Mouse (Mus musculus) midbrain, embryonic 10.5 days (tissue): Measurements from ENCODE around the gene Sh3gl3. TPM values are rescaled to one million over a fixed set of nuclear protein-coding genes. Genes with fewer than 3 reads are reported as not detected.

ENCODE experiments used
- polyA plus RNA-seq: library from polyadenylated mRNA; unstranded; fragments of >200 nt; fragmentation: Nextera tagmentation; extraction: Ambion mirVana; gene quantifications from 2 replicates; pipeline ENCODE4 v1.2.1, GENCODE M21; 2016

The Sh3gl3 gene
- polyA plus RNA-seq, 1 experiment from 2014 or later: 5.0 TPM

Other genes with a start within 250 kb of the Sh3gl3 start
- gene Hdgfl3, start 239.4 kb upstream of the Sh3gl3 start, polyA plus RNA-seq: 22.8 and 26.2 TPM in 2 replicates
- 0.31 and 0.57 TPM in 2 replicates for gene Bnc1, start 181.5 kb upstream of the Sh3gl3 start, polyA plus RNA-seq
- not detected in 2 replicates for gene Adamtsl3, start 161.9 kb downstream of the Sh3gl3 start, polyA plus RNA-seq